Mouse (Mus musculus) liver, embryonic 14.5 days (tissue): ENCODE results near the gene Ttc32. TPM values are rescaled to one million over a fixed set of nuclear protein-coding genes. Genes with fewer than 3 reads are reported as not detected.

ENCODE experiments used
- ATAC-seq: fragments of 200-750 bp; cut with Nextera tagmentation; 2 replicates; pipeline ENCODE4 v1.8.0; 2017; ENCODE audit warnings: moderate number of reproducible peaks, mild to moderate bottlenecking, moderate library complexity; ENCODE audit not compliant: insufficient read depth
- DNase-seq, 3 experiments: peaks; one replicate each; pipeline ENCODE4 v3.0.0-alpha.2; 2012 to 2013; ENCODE audit warnings: low read depth in 3 of 3, low spot score in 3 of 3
- H3K27ac ChIP-seq: fragments of 300-500 bp; sonication (generic); 2 replicates; pipeline ENCODE4 v1.5.1; 2014; ENCODE audit warnings: moderate library complexity, mild to moderate bottlenecking, control low read depth, inconsistent platforms
- H3K27me3 ChIP-seq: fragments of 300-500 bp; sonication (generic); 2 replicates; pipeline ENCODE4 v1.6.1; 2014; ENCODE audit warnings: mild to moderate bottlenecking, low read length, moderate library complexity; ENCODE audit not compliant: control insufficient read depth, insufficient read depth
- H3K36me3 ChIP-seq: fragments of 300-500 bp; sonication (generic); replicated peaks from 2 replicates; pipeline ENCODE4 v1.6.1; 2014; ENCODE audit warnings: low read depth; ENCODE audit not compliant: control insufficient read depth, insufficient read depth
- H3K4me1 ChIP-seq, 2 experiments: fragments of 200-500 bp in 1 of 2; fragments of 300-500 bp in 1 of 2; sonication (generic) in 1 of 2; replicated peaks; 2 replicates each; pipeline ENCODE4 v1.6.1; 2012 to 2014; ENCODE audit warnings: antibody characterized with exemption in 1 of 2, inconsistent platforms in 1 of 2, low read length in 1 of 2; ENCODE audit not compliant: control insufficient read depth in 2 of 2, insufficient read depth in 2 of 2
- H3K4me2 ChIP-seq: fragments of 300-500 bp; sonication (generic); 2 replicates; pipeline ENCODE4 v1.6.1; 2014; ENCODE audit warnings: low read depth, mild to moderate bottlenecking, control low read depth, moderate library complexity
- H3K4me3 ChIP-seq, 2 experiments: fragments of 200-500 bp in 1 of 2; fragments of 300-500 bp in 1 of 2; sonication (generic) in 1 of 2; 2 replicates each; pipeline ENCODE4 v1.5.1; 2012 to 2014; ENCODE audit warnings: low read depth in 2 of 2, low read length in 2 of 2, mild to moderate bottlenecking in 2 of 2, control low read depth in 1 of 2, inconsistent platforms in 1 of 2, moderate library complexity in 1 of 2; ENCODE audit not compliant: insufficient read depth in 1 of 2
- H3K9ac ChIP-seq: fragments of 300-500 bp; sonication (generic); replicated peaks from 2 replicates; pipeline ENCODE4 v1.6.1; 2014; ENCODE audit warnings: mild to moderate bottlenecking, control low read depth, moderate library complexity
- H3K9me3 ChIP-seq: fragments of 300-500 bp; sonication (generic); 2 replicates; pipeline ENCODE4 v1.6.1; 2016; ENCODE audit warnings: low read length, mixed read lengths; ENCODE audit not compliant: control insufficient read depth
- CTCF ChIP-seq: IDR thresholded peaks from 2 replicates; pipeline ENCODE4 v1.5.1; 2016; ENCODE audit warnings: antibody characterized with exemption, low read depth, control low read depth
- EP300 ChIP-seq: IDR thresholded peaks from 2 replicates; pipeline ENCODE4 v1.6.1; 2016; ENCODE audit warnings: antibody characterized with exemption, low read depth
- WGBS: fragments of 180-500 bp; shearing (Covaris S2); extraction: QIAGEN DNeasy Blood & Tissue Kit; methylation state at CpG from one replicate; pipeline ENCODE4 v1.1.7; 2014; ENCODE audit not compliant: insufficient replicate concordance; 5-methylcytosine and 5-hydroxymethylcytosine counted together
- polyA plus RNA-seq, 2 experiments: library from polyadenylated mRNA; depleted of rRNA in 1 of 2; stranded (reverse) in 1 of 2; unstranded in 1 of 2; fragments of >200 nt; fragmentation: Nextera tagmentation in 1 of 2; extraction: Ambion mirVana in 1 of 2; gene quantifications; 2 replicates each; pipeline versions ENCODE4 v1.2.1 to v1.2.3; 2012 to 2014

The Ttc32 gene
- polyA plus RNA-seq, 2 experiments: 6.0 to 14.1 TPM

- Histone ChIP-seq H3K4me2 (no peak overlapping the region), H3K36me3 (no peaks in the 10 kb centered on the region), H3K27me3 (no peaks in the 10 kb centered on the region), H3K27ac (no peak overlapping the region), H3K4me3 (no peak overlapping the region), H3K4me1 (no peaks in the 10 kb centered on the region), H3K9ac (no peak overlapping the region), H3K9me3 (no peaks in the 10 kb centered on the region)
- TF ChIP-seq EP300 (no peak), CTCF (no peak)
- 14% methylated on average over 6 of the region's 6 CpGs for WGBS
- DNase-seq (no peak), ATAC-seq (no peak)
These were observed 21.0 kb downstream of the Ttc32 start for GRCm38 (mm10) chr12:9050824-9051223.

DNA sequence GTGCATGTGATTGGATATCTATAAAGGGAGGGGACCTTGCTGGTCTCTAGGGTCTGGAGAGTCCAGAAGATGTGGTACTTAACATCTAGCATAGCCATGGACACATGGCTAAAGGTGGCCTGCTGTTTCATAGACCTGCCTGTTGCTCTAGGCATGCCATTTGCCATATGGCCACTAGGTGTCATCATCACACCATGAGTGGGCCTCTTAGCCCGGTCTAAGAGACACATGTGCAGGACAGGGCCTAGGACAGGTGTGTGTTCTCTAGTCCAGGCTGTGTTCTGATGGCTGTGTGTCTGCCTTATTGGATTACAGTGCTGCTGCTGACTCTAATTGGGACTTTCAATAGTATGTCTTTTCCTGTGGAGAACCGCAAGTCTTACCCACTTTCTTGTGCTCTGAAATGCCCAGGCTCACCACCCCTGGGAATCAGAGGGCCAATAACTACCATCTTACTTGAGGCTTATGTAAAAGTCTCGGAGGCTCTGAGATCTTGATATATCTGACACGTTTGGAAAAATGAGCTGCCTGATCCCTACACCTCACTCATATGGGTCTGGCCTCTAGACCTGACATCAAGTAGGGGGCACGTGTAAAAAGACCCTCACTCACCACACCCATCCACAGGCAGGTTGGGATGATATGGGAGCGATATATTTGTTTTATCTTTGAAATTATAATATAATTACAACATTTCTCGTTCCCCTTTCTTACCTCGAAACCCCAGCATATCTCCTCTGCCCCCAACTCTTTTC lies 22.5 kb downstream of the Ttc32 start:
- DNase-seq (peak; percentile 30 to 40 (median 38)), ATAC-seq (peak; percentile 62; the same call in 1 of the 2 replicates)
- TF ChIP-seq CTCF: peak; percentile 98
- no peak for TF ChIP-seq EP300
- Histone ChIP-seq H3K27me3 (no peaks in the 10 kb centered on the region), H3K4me3 (no peak overlapping the region), H3K4me1 (no peaks in the 10 kb centered on the region), H3K9me3 (no peaks in the 10 kb centered on the region), H3K9ac (no peak overlapping the region), H3K27ac (no peak overlapping the region), H3K36me3 (no peaks in the 10 kb centered on the region), H3K4me2 (no peak overlapping the region)
- WGBS: 47% methylated on average over 8 of the region's 8 CpGs

DNA sequence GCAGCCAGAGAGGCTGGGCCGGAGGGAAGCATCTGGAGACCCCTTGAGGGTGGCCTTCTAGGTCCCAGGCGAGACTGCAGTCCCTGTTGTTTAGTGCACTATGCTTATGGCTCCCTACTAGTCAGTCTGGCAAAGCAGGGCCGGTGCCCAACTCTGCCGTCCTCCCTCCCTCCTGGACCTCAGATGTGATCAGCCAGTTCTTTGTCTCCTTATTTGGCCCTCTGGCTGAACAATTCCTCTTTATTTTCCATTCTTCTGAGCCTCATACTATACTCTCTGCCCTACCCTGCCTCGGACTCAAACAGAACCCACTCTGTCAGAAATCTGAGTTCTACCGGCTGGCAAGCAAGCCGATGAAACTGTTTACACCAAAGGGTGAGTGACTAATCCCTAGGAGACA lies 23.5 kb downstream of the Ttc32 start:
- Histone ChIP-seq H3K4me3 (no peak overlapping the region), H3K9ac (no peak overlapping the region), H3K4me2 (no peak overlapping the region), H3K27ac (no peak overlapping the region), H3K27me3 (no peaks in the 10 kb centered on the region), H3K9me3 (no peaks in the 10 kb centered on the region), H3K36me3 (no peaks in the 10 kb centered on the region), H3K4me1 (no peaks in the 10 kb centered on the region)
- no peak for ATAC-seq
- 60% methylated on average over 7 of the region's 7 CpGs for WGBS
- TF ChIP-seq EP300 (no peak), CTCF (no peak)
- DNase-seq: no peak

- Histone ChIP-seq H3K4me2 (no peak overlapping the region), H3K9ac (no peak overlapping the region), H3K9me3 (no peaks in the 10 kb centered on the region), H3K4me3 (no peak overlapping the region), H3K36me3 (no peaks in the 10 kb centered on the region), H3K27ac (no peak overlapping the region), H3K4me1 (no peaks in the 10 kb centered on the region), H3K27me3 (no peaks in the 10 kb centered on the region)
- WGBS: 60% methylated on average over 2 of the region's 2 CpGs
- TF ChIP-seq EP300 (no peak), CTCF (no peak)
- ATAC-seq: no peak
- DNase-seq: no peak
These were observed 24.2 kb downstream of the Ttc32 start for GRCm38 (mm10) chr12:9054012-9054411.

DNA sequence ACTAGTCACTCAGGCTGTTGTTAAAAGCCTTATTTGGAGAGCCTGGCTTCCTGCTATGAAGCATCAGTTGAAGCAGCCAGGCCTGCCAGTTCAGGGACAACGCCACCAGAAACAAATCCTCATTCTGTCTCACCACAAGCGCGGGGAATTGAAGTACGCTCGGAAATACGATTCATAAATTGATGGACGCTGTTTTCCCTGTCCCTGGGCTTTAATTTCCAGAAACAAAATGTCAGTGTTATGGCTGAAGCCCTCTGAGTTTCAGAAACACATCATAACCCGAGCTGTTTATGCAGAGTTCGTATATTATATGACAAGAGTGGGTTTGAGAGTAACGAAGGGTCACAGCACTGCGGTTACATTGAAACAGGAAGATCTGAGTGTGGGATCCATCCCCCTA lies 25.5 kb downstream of the Ttc32 start:
- Histone ChIP-seq H3K36me3 (no peaks in the 10 kb centered on the region), H3K27ac (no peak overlapping the region), H3K4me1 (no peaks in the 10 kb centered on the region), H3K4me3 (no peak overlapping the region), H3K4me2 (no peak overlapping the region), H3K27me3 (no peaks in the 10 kb centered on the region), H3K9me3 (no peaks in the 10 kb centered on the region), H3K9ac (no peak overlapping the region)
- DNase-seq (no peak), ATAC-seq (no peak)
- 51% methylated on average over 11 of the region's 11 CpGs for WGBS
- no peak for TF ChIP-seq CTCF
